Mouse (Mus musculus) myocyte (in vitro differentiated cells): ENCODE measurements at regions not wholly inside any gene's neighbourhood (a gene's known extent, or its start where the extent isn't known, plus 50 kb on each side); places are given as distances from the start of the nearest gene placed in this dataset.

Source experiments
- H3K27me3 ChIP-seq: one replicate; pipeline ENCODE4 v1.6.1; 2011; ENCODE audit not compliant: control insufficient read depth, insufficient read depth, insufficient read length
- H3K36me3 ChIP-seq: one replicate; pipeline ENCODE4 v1.6.1; 2011; ENCODE audit not compliant: control insufficient read depth, insufficient read depth
- H3K4me2 ChIP-seq: one replicate; pipeline ENCODE4 v1.6.1; 2011; ENCODE audit warnings: low read depth, control low read depth
- H3K4me3 ChIP-seq: one replicate; pipeline ENCODE4 v1.5.1; 2011; ENCODE audit warnings: mild to moderate bottlenecking, control low read depth, moderate library complexity
- H3K79me2 ChIP-seq: one replicate; pipeline ENCODE4 v1.6.1; 2011; ENCODE audit not compliant: control insufficient read depth, insufficient read depth
- H3ac ChIP-seq: one replicate; pipeline ENCODE4 v1.6.1; 2011; ENCODE audit not compliant: control insufficient read depth, insufficient read length
- CEBPB ChIP-seq: IDR thresholded peaks from 2 replicates; pipeline ENCODE4 v1.6.1; 2011; ENCODE audit warnings: mild to moderate bottlenecking, moderate library complexity; ENCODE audit not compliant: poor library complexity, insufficient read depth, severe bottlenecking
- E2F4 ChIP-seq: IDR thresholded peaks from one replicate; pipeline ENCODE4 v1.6.1; 2011; ENCODE audit warnings: mild to moderate bottlenecking, control low read depth, moderate library complexity; ENCODE audit not compliant: insufficient read depth
- MAX ChIP-seq: IDR thresholded peaks from one replicate; pipeline ENCODE4 v1.6.1; 2011; ENCODE audit warnings: low read depth, mild to moderate bottlenecking, control low read depth
- MYOD1 ChIP-seq, 3 experiments: IDR thresholded peaks; one replicate each; pipeline ENCODE4 v1.6.1; 2011; ENCODE audit warnings: control low read depth in 2 of 3, low read depth in 2 of 3, mild to moderate bottlenecking in 2 of 3, moderate library complexity in 1 of 3; ENCODE audit not compliant: insufficient read length in 2 of 3, control insufficient read depth in 1 of 3
- MYOG ChIP-seq, 3 experiments: IDR thresholded peaks; one replicate each; pipeline ENCODE4 v1.6.1; 2011; ENCODE audit warnings: control low read depth in 2 of 3, low read depth in 2 of 3, mild to moderate bottlenecking in 2 of 3; ENCODE audit not compliant: insufficient read length in 2 of 3, control insufficient read depth in 1 of 3, insufficient read depth in 1 of 3
- POLR2A ChIP-seq: IDR thresholded peaks from one replicate; pipeline ENCODE4 v1.6.1; 2011; ENCODE audit warnings: low read depth, mild to moderate bottlenecking, control low read depth, moderate library complexity; ENCODE audit not compliant: insufficient read length
- POLR2AphosphoS2 ChIP-seq: IDR thresholded peaks from one replicate; pipeline ENCODE4 v1.6.1; 2011; ENCODE audit warnings: low read depth, control low read depth; ENCODE audit not compliant: insufficient read length
- REST ChIP-seq: IDR thresholded peaks from one replicate; pipeline ENCODE4 v1.6.1; 2011; ENCODE audit warnings: mild to moderate bottlenecking, control low read depth, moderate library complexity; ENCODE audit not compliant: insufficient read depth, insufficient read length
- SRF ChIP-seq: IDR thresholded peaks from one replicate; pipeline ENCODE4 v1.6.1; 2011; ENCODE audit warnings: low read depth; ENCODE audit not compliant: control insufficient read depth, insufficient read length
- TCF12 ChIP-seq: IDR thresholded peaks from one replicate; pipeline ENCODE4 v1.6.1; 2011; ENCODE audit warnings: mild to moderate bottlenecking, control low read depth; ENCODE audit not compliant: poor library complexity, insufficient read depth, severe bottlenecking
- TCF3 ChIP-seq: IDR thresholded peaks from one replicate; pipeline ENCODE4 v1.6.1; 2011; ENCODE audit warnings: low read depth, control low read depth; ENCODE audit not compliant: insufficient read length
- USF1 ChIP-seq: IDR thresholded peaks from one replicate; pipeline ENCODE4 v1.6.1; 2011; ENCODE audit warnings: low read depth, mild to moderate bottlenecking, control low read depth, moderate library complexity

DNA sequence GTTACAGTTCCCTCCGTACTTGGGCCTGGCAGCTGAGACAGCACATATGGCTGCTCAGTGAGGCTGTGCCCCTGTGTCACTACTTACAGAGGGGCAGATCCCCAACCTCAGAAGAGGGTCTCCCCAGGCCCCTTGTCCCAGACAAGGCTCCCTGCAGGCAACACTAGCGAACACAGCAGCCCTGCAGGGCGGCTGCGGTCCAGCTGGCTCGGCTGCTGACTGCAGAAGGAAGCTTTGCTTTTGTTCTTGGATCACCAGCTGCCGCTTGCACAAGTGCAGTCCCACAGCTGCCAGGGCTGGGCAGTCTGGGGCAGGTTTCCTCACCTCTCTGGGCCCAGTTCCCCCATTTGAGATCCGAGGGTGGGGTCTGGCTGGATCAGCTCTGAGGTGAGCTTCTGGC is 79.5 kb downstream of the Tpra1 start:
- no peak overlapping the region for H3ac ChIP-seq
- TF ChIP-seq USF1 = no peak
- no peak for TF ChIP-seq POLR2A
- peak in 2 of 3 experiments; percentile 73 to 85 for TF ChIP-seq MYOD1 (IDR thresholded peaks at IDR 0.05; ENCODE audit: control insufficient read depth in 1 of 3, insufficient read length in 2 of 3, low read depth in 2 of 3)
- TF ChIP-seq TCF3 = peak; percentile 41
- TF ChIP-seq MYOG (IDR thresholded peaks at IDR 0.05; ENCODE audit: control insufficient read depth in 1 of 3, insufficient read depth in 1 of 3, insufficient read length in 2 of 3, low read depth in 2 of 3) = peak in 2 of 3 experiments; percentile 82 to 86
- H3K36me3 ChIP-seq = no peaks in the 10 kb centered on the region
- no peaks in the 10 kb centered on the region for H3K27me3 ChIP-seq
- no peak overlapping the region for H3K4me2 ChIP-seq
- no peak overlapping the region for H3K4me3 ChIP-seq
- H3K79me2 ChIP-seq = no peaks in the 10 kb centered on the region

DNA sequence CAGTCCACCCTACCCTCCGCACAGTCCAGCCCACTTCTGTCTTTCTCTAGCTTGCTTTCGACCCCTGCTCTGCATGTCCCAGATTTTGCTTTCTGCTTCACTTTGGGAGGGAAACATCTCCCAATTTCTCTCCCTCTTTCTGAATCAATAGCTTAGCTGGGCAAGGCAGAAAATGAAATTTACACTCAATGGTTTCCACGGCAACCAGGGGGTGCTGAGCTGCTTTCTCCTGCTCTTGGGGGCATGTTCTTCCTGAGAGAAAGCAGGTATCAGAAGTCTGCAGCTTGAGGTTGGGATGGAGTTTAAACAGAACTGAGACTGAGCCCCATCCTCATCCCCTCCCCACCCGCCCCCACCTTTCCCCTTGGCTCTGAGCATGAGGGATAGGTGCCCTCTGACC is 82.1 kb downstream of the Tpra1 start:
- no peaks in the 10 kb centered on the region for H3K27me3 ChIP-seq
- H3K36me3 ChIP-seq = no peaks in the 10 kb centered on the region
- TF ChIP-seq TCF12 (no peak), MAX (no peak), E2F4 (no peak), SRF (no peak), CEBPB (no peak), POLR2AphosphoS2 (no peak), TCF3 (no peak), MYOD1 (IDR thresholded peaks at IDR 0.05; ENCODE audit: control insufficient read depth in 1 of 3, insufficient read length in 2 of 3, low read depth in 2 of 3) (no peak), REST (no peak)
- no peak overlapping the region for H3K4me2 ChIP-seq
- H3K79me2 ChIP-seq = no peaks in the 10 kb centered on the region
- H3ac ChIP-seq = no peak overlapping the region
- H3K4me3 ChIP-seq = no peak overlapping the region

DNA sequence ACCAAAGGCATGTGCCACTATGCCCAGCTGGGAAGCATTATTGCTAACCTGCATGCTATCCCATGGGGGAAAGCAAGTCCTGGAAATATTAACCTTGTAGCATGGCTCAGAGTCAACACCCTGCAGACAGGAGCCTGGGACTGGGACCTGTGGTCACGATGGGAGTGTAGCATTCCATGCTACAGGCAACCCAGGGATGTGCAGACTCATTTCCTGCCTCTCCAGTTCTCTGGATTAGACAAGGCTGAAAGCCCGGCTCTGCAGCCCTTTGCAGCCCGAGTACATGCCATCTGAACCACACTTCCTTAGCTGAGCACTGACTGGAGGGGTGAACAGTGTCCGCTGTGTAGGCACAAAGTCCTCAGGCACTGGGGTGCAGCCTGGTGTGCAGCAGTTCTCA is 82.8 kb downstream of the Tpra1 start:
- H3K4me3 ChIP-seq = no peak overlapping the region
- H3K4me2 ChIP-seq = no peak overlapping the region
- H3K36me3 ChIP-seq = no peaks in the 10 kb centered on the region
- no peak for TF ChIP-seq REST
- no peak for TF ChIP-seq TCF12
- TF ChIP-seq E2F4 = no peak
- TF ChIP-seq MYOG (IDR thresholded peaks at IDR 0.05; ENCODE audit: control insufficient read depth in 1 of 3, insufficient read depth in 1 of 3, insufficient read length in 2 of 3, low read depth in 2 of 3) = no peak
- no peak for TF ChIP-seq USF1
- no peak for TF ChIP-seq POLR2AphosphoS2
- no peak for TF ChIP-seq TCF3
- TF ChIP-seq SRF = no peak
- no peak for TF ChIP-seq CEBPB
- TF ChIP-seq POLR2A = no peak
- no peak for TF ChIP-seq MAX
- no peak for TF ChIP-seq MYOD1 (IDR thresholded peaks at IDR 0.05; ENCODE audit: control insufficient read depth in 1 of 3, insufficient read length in 2 of 3, low read depth in 2 of 3)
- H3K79me2 ChIP-seq = no peaks in the 10 kb centered on the region
- H3ac ChIP-seq = no peak overlapping the region
- no peaks in the 10 kb centered on the region for H3K27me3 ChIP-seq

DNA sequence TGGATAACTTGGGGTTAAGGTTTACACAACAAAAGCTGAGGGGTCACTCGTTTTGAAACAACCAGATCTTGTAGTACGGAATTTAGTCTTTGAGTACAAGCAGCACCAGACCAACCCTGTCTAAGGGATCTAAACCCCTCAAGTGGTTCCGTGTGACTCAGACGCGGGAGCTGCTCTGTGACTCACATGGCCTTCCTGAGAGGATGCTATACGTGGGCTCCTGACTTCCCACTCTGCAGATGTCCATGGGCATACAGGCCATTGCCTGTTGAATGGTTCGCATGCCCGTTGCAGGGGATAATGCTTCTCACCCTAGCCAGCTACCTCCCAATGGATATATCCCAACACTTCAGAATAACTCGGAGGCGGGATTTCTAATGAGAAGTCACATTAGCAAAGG is 86.5 kb downstream of the Tpra1 start:
- Histone ChIP-seq H3K27me3 (no peaks in the 10 kb centered on the region), H3K36me3 (no peaks in the 10 kb centered on the region), H3ac (no peak overlapping the region), H3K4me3 (no peak overlapping the region), H3K79me2 (no peaks in the 10 kb centered on the region), H3K4me2 (no peak overlapping the region)
- TF ChIP-seq CEBPB = no peak
- no peak for TF ChIP-seq MYOD1 (IDR thresholded peaks at IDR 0.05; ENCODE audit: control insufficient read depth in 1 of 3, insufficient read length in 2 of 3, low read depth in 2 of 3)
- TF ChIP-seq E2F4 = no peak

DNA sequence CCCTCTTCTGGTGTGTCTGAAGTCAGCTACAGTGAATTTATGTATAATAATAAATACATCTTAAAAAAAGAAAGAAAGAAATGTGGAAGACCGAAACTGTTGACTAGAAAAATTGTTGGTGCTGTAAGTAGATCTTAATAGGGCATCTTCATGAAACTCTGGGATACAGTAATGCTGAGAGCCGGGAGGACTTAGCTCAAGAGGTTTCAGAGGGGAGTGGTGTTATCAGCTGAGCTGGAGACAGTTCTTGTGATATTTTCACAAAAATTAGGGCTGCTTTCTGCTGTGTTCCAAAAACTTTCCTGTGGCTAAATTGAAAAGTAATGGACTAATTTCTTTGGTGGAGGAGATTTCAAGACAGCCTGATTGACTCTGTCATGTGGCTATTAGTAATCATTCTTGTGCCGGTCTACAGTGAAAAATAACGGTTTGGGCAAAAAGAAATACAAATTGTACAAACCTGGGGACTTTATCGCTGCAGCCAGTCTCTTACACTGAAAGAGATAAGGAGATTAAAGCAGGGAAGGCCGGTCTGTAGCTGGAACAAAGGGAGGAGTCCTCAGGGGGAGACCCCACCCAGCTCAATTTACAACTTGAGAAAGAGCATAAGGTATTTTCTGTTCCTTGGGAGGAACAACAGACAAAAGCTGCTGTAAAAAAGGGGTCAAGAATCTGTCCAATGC is 87.7 kb downstream of the Tpra1 start:
- no peak overlapping the region for H3K4me3 ChIP-seq
- TF ChIP-seq TCF12 (no peak), USF1 (no peak)
- H3K79me2 ChIP-seq = no peaks in the 10 kb centered on the region
- H3K27me3 ChIP-seq = no peaks in the 10 kb centered on the region
- H3K36me3 ChIP-seq = no peaks in the 10 kb centered on the region
- H3K4me2 ChIP-seq = no peak overlapping the region
- H3ac ChIP-seq = no peak overlapping the region
